Mouse (Mus musculus) CH12.LX (cell line): ENCODE results near the gene Midn. TPM values are rescaled to one million over a fixed set of nuclear protein-coding genes. Genes with fewer than 3 reads are reported as not detected.

Experiments used
- DNase-seq: peaks from one replicate; pipeline ENCODE4 v3.0.0-alpha.2; 2013; ENCODE audit errors: extremely low read depth
- H3K27ac ChIP-seq: 2 replicates; pipeline ENCODE4 v1.5.1; 2012; ENCODE audit warnings: low read depth, mild to moderate bottlenecking, control low read depth, moderate library complexity; ENCODE audit not compliant: insufficient read depth
- H3K27me3 ChIP-seq: replicated peaks from 2 replicates; pipeline ENCODE3; 2012; ENCODE audit warnings: inconsistent platforms
- H3K36me3 ChIP-seq, 2 experiments: replicated peaks in 1 of 2; 2 replicates each; pipeline versions ENCODE3 to v1.6.1; 2012; ENCODE audit warnings: inconsistent platforms in 1 of 2, low read length in 1 of 2, mild to moderate bottlenecking in 1 of 2, mixed read lengths in 1 of 2, moderate library complexity in 1 of 2; ENCODE audit not compliant: control insufficient read depth in 1 of 2, insufficient read depth in 1 of 2
- H3K4me1 ChIP-seq, 2 experiments: 2 replicates each; pipeline ENCODE4 v1.6.1; 2012; ENCODE audit warnings: inconsistent platforms in 1 of 2, moderate library complexity in 1 of 2; ENCODE audit not compliant: insufficient read depth in 2 of 2, control insufficient read depth in 1 of 2
- H3K4me2 ChIP-seq: 2 replicates; pipeline ENCODE4 v1.6.1; 2012; ENCODE audit warnings: low read depth, mild to moderate bottlenecking, control low read depth; ENCODE audit not compliant: poor library complexity, insufficient read depth, severe bottlenecking
- H3K4me3 ChIP-seq, 3 experiments: fragments of 150-350 bp in 1 of 3; sonication (generic) in 1 of 3; replicated peaks in 1 of 3; 2 replicates each; pipeline versions ENCODE3 to v1.5.1; 2011 to 2012; ENCODE audit warnings: low read depth in 2 of 3, low read length in 2 of 3, mild to moderate bottlenecking in 2 of 3, moderate library complexity in 2 of 3, control low read depth in 1 of 3, improper control_type of control experiment in 1 of 3, inconsistent platforms in 1 of 3, mixed read lengths in 1 of 3; ENCODE audit not compliant: poor library complexity in 1 of 3
- H3K79me2 ChIP-seq: replicated peaks from 2 replicates; pipeline ENCODE4 v1.6.1; 2012; ENCODE audit warnings: mild to moderate bottlenecking, moderate library complexity; ENCODE audit not compliant: control insufficient read depth, poor library complexity, insufficient read depth, severe bottlenecking; ENCODE audit errors: extremely low read depth
- H3K9ac ChIP-seq: 2 replicates; pipeline ENCODE4 v1.6.1; 2012; ENCODE audit warnings: low read depth, mild to moderate bottlenecking, control low read depth, moderate library complexity; ENCODE audit not compliant: insufficient read depth
- H3K9me3 ChIP-seq: replicated peaks from 2 replicates; pipeline ENCODE3; 2012; ENCODE audit warnings: low read length, inconsistent platforms, mixed read lengths
- CHD2 ChIP-seq: IDR thresholded peaks from 2 replicates; pipeline ENCODE4 v1.6.1; 2011; ENCODE audit warnings: low read length, improper control_type of control experiment
- ELF1 ChIP-seq: IDR thresholded peaks from 2 replicates; pipeline ENCODE4 v1.6.1; 2014; ENCODE audit warnings: low read depth, mild to moderate bottlenecking, inconsistent platforms, low read length, improper control_type of control experiment
- ETS1 ChIP-seq: conservative IDR thresholded peaks from 2 replicates; pipeline ENCODE4 v1.6.1; 2012; ENCODE audit warnings: low read depth, mild to moderate bottlenecking, inconsistent platforms, low read length, improper control_type of control experiment, moderate library complexity
- GABPA ChIP-seq: IDR thresholded peaks from 2 replicates; pipeline ENCODE4 v1.6.1; 2012; ENCODE audit warnings: low read depth, low read length, improper control_type of control experiment, inconsistent platforms; ENCODE audit not compliant: insufficient replicate concordance
- MYC ChIP-seq: IDR thresholded peaks from 2 replicates; pipeline ENCODE4 v1.6.1; 2011; ENCODE audit warnings: low read depth, mild to moderate bottlenecking, improper control_type of control experiment, low read length
- POLR2A ChIP-seq: IDR thresholded peaks from 2 replicates; pipeline ENCODE4 v1.6.1; 2011; ENCODE audit warnings: low read depth, mild to moderate bottlenecking, improper control_type of control experiment, low read length
- POLR2AphosphoS2 ChIP-seq: IDR thresholded peaks from 2 replicates; pipeline ENCODE4 v1.6.1; 2011; ENCODE audit warnings: low read depth, low read length, improper control_type of control experiment
- SMC3 ChIP-seq: IDR thresholded peaks from 2 replicates; pipeline ENCODE4 v1.6.1; 2011; ENCODE audit warnings: low read depth, low read length, improper control_type of control experiment
- dilution Hi-C: fragments of 300-500 bp; cut with MboI; formaldehyde crosslinking; loops from 2 replicates; pipeline ENCODE4 v1.14.3; 2020; ENCODE audit warnings: low sequenced_read_pairs; ENCODE audit not compliant: extremely low pct_unique_long_range_greater_than_20kb, extremely low pct_ligation_motif_present
- in situ Hi-C: fragments of 300-500 bp; cut with MboI; formaldehyde crosslinking; loops from 3 replicates; pipeline ENCODE4 v1.14.3; 2019; ENCODE audit warnings: low sequenced_read_pairs, low pct_ligation_motif_present, low pct_unique_long_range_greater_than_20kb, mixed read lengths
- polyA plus RNA-seq: library from polyadenylated mRNA; unstranded; fragments of >175 nt; gene quantifications from 2 replicates; pipeline ENCODE4 v1.2.1, GENCODE M21; 2012; ENCODE audit warnings: low read depth; ENCODE audit not compliant: insufficient read length
- total RNA-seq, 2 experiments: library from RNA; depleted of rRNA; stranded (reverse); fragments of 300-350 nt in 1 of 2; fragments of >200 nt in 1 of 2; gene quantifications; 2 replicates each; pipeline ENCODE4 v1.2.3; 2012 to 2014

The Midn gene
- total and polyA plus RNA-seq, 3 experiments, result 4.7 to 33.2 (median 16.2) TPM

- Histone ChIP-seq H3K79me2 (peaks cover 19% of the 10 kb centered on the region), H3K9me3 (no peaks in the 10 kb centered on the region), H3K27ac (no peak overlapping the region), H3K27me3 (no peaks in the 10 kb centered on the region), H3K36me3 (peaks cover 31 to 42% of the 10 kb centered on the region in 2 experiments), H3K9ac (no peak overlapping the region), H3K4me2 (no peak overlapping the region)
- in situ Hi-C loops, result no loop called here
- no peak for TF ChIP-seq MYC
- TF ChIP-seq, all 38 proteins: peak for 0
- H3K4me1 ChIP-seq, result peaks cover 31 to 54% of the 10 kb centered on the region in 2 experiments
- dilution Hi-C loops, result no loop called here
- DNase-seq, result no peak
- H3K4me3 ChIP-seq, result no peak overlapping the region
Observed at GRCm38 (mm10) chr10:80145896-80146295, 2.2 kb upstream of the Midn start.

GRCm38 (mm10) chr10:80146568-80147011, 1.5 kb upstream of the Midn start:
- Histone ChIP-seq H3K9ac (no peak overlapping the region), H3K4me3 (no peak overlapping the region), H3K79me2 (peaks cover 26% of the 10 kb centered on the region), H3K4me2 (no peak overlapping the region), H3K36me3 (peaks cover 33 to 45% of the 10 kb centered on the region in 2 experiments), H3K27me3 (no peaks in the 10 kb centered on the region), H3K9me3 (no peaks in the 10 kb centered on the region), H3K4me1 (peaks cover 31 to 52% of the 10 kb centered on the region in 2 experiments), H3K27ac (peak overlapping the region; percentile 59; the same call in 1 of the 2 replicates)
- dilution Hi-C loops (no loop called here), in situ Hi-C loops (no loop called here)
- DNase-seq, result no peak
- TF ChIP-seq CHD2, result no peak
- 0 out of 2 replicates have a peak, but pooled peaks have one; percentile 28 for TF ChIP-seq POLR2AphosphoS2
- no peak for TF ChIP-seq ELF1

GRCm38 (mm10) chr10:80147146-80147718, 840 bp upstream of the Midn start:
- TF ChIP-seq GABPA, result no peak
- no peak for TF ChIP-seq POLR2A
- no peak for TF ChIP-seq SMC3
- no peak for TF ChIP-seq ETS1
- H3K9ac ChIP-seq, result no peak overlapping the region
- H3K9me3 ChIP-seq, result no peaks in the 10 kb centered on the region
- in situ Hi-C loops (no loop called here), dilution Hi-C loops (no loop called here)
- H3K4me2 ChIP-seq, result no peak overlapping the region
- H3K4me3 ChIP-seq, result peak overlapping the region in 1 of 3 experiments; percentile 78
- H3K4me1 ChIP-seq, result peaks cover 31 to 52% of the 10 kb centered on the region in 2 experiments
- H3K79me2 ChIP-seq, result peaks cover 26% of the 10 kb centered on the region
- H3K27ac ChIP-seq, result peak overlapping the region; percentile 59
- no peak for DNase-seq
- peaks cover 33 to 45% of the 10 kb centered on the region in 2 experiments for H3K36me3 ChIP-seq
- H3K27me3 ChIP-seq, result no peaks in the 10 kb centered on the region
